Mouse (Mus musculus) lung, postnatal 0 days (tissue): Measurements from ENCODE around the gene Fhit. TPM values are rescaled to one million over a fixed set of nuclear protein-coding genes. Genes with fewer than 3 reads are reported as not detected.

Experiments used
- ATAC-seq: fragments of 200-750 bp; cut with Nextera tagmentation; 2 replicates; pipeline ENCODE4 v1.8.0; 2017; ENCODE audit warnings: moderate library complexity
- DNase-seq: peaks from one replicate; pipeline ENCODE4 v3.0.0-alpha.2; 2016; ENCODE audit warnings: low spot score
- H3K27ac ChIP-seq: fragments of 300-500 bp; sonication (generic); 2 replicates; pipeline ENCODE4 v1.5.1; 2014; ENCODE audit warnings: antibody characterized with exemption, mild to moderate bottlenecking, low read length, mixed read lengths
- H3K27me3 ChIP-seq: fragments of 300-500 bp; sonication (generic); replicated peaks from 2 replicates; pipeline ENCODE4 v1.6.1; 2014; ENCODE audit warnings: low read length, mixed read lengths; ENCODE audit not compliant: insufficient read depth
- H3K36me3 ChIP-seq: fragments of 300-500 bp; sonication (generic); 2 replicates; pipeline ENCODE4 v1.6.1; 2014; ENCODE audit warnings: low read length, mixed read lengths; ENCODE audit not compliant: insufficient read depth
- H3K4me1 ChIP-seq: fragments of 300-500 bp; sonication (generic); 2 replicates; pipeline ENCODE4 v1.6.1; 2014; ENCODE audit warnings: antibody characterized with exemption, low read depth, low read length, mixed read lengths; ENCODE audit not compliant: insufficient read depth
- H3K4me2 ChIP-seq: fragments of 300-500 bp; sonication (generic); replicated peaks from 2 replicates; pipeline ENCODE4 v1.6.1; 2014; ENCODE audit warnings: low read depth, mild to moderate bottlenecking, low read length, moderate library complexity, mixed read lengths
- H3K4me3 ChIP-seq: fragments of 300-500 bp; sonication (generic); 2 replicates; pipeline ENCODE4 v1.5.1; 2014; ENCODE audit warnings: low read depth, low read length
- H3K9ac ChIP-seq: fragments of 300-500 bp; sonication (generic); replicated peaks from 2 replicates; pipeline ENCODE4 v1.6.1; 2014; ENCODE audit warnings: low read depth, mild to moderate bottlenecking
- H3K9me3 ChIP-seq: fragments of 300-500 bp; sonication (generic); 2 replicates; pipeline ENCODE4 v1.6.1; 2016; ENCODE audit warnings: low read length, mixed read lengths
- CTCF ChIP-seq: IDR thresholded peaks from 2 replicates; pipeline ENCODE4 v1.5.1; 2016; ENCODE audit warnings: antibody characterized with exemption, mild to moderate bottlenecking
- EP300 ChIP-seq: IDR thresholded peaks from 2 replicates; pipeline ENCODE4 v1.6.1; 2016; ENCODE audit warnings: antibody characterized with exemption, mild to moderate bottlenecking, control low read depth
- WGBS: fragments of 180-500 bp; shearing (Covaris S2); extraction: QIAGEN DNeasy Blood & Tissue Kit; methylation state at CpG from one replicate; pipeline ENCODE4 v1.1.7; 2014; 5-methylcytosine and 5-hydroxymethylcytosine counted together
- polyA plus RNA-seq: library from polyadenylated mRNA; unstranded; fragments of >200 nt; fragmentation: Nextera tagmentation; extraction: Ambion mirVana; gene quantifications from 2 replicates; pipeline ENCODE4 v1.2.1, GENCODE M21; 2015

The Fhit gene
- polyA plus RNA-seq, 1 experiment from 2014 or later = 5.6 TPM

- Histone ChIP-seq H3K27me3 (no peaks in the 10 kb centered on the region), H3K27ac (no peak overlapping the region), H3K4me2 (no peak overlapping the region), H3K9me3 (no peaks in the 10 kb centered on the region), H3K4me3 (no peak overlapping the region), H3K4me1 (no peaks in the 10 kb centered on the region), H3K9ac (no peak overlapping the region), H3K36me3 (no peaks in the 10 kb centered on the region)
- DNase-seq (peak; percentile 9), ATAC-seq (peak; percentile 30)
- WGBS = 56% methylated on average over 8 of the region's 8 CpGs
- TF ChIP-seq EP300 = no peak
- TF ChIP-seq CTCF = no peak
Observed at GRCm38 (mm10) chr14:9583227-9584155, 1578.3 kb downstream of the Fhit start.

DNA sequence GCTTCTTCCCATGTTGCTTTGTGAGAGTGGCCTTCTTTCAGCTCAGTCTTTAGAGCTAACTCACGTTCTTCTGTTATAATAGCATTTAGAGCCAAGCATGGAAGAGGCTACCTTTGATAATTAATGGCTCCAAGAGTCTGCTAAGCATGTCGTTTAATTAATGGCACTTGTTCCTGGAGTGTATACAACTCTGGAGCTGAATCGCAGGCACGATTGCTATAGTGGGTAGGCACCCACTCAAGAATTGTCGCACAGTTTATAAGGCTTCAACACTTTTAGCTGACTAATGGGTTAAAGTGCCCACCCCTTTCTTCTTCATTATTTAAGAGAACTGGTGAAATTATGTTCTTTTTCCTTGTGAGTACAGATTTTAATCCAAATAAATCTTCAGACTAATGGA, 1605.5 kb downstream of the Fhit start:
- Histone ChIP-seq H3K9ac (no peak overlapping the region), H3K4me2 (no peak overlapping the region), H3K4me3 (no peak overlapping the region), H3K36me3 (no peaks in the 10 kb centered on the region), H3K27me3 (no peaks in the 10 kb centered on the region), H3K27ac (no peak overlapping the region), H3K9me3 (no peaks in the 10 kb centered on the region), H3K4me1 (no peaks in the 10 kb centered on the region)
- ATAC-seq (no peak), DNase-seq (no peak)
- WGBS = 47% methylated on average over 5 of the region's 5 CpGs
- TF ChIP-seq EP300 = no peak
- no peak for TF ChIP-seq CTCF

DNA sequence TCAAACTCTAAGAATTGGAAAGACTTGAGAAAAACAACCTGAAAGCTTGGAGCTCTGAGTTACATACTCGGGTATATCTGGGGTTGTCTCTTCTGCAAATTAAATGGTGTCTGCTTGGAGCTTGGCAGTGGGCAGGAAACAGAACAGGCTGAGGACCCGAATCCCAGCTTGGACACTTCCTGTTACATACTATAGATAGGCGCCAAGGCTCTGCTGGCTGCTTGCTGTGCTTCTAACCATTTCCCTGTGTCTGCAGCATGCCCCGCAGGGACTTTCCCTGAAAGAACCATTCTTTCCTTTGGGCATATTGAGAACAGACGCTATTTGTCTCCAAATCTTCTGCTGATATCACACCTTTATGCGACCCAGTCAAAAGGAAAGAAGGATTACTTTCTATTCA, 1606.0 kb downstream of the Fhit start:
- H3K27me3 ChIP-seq = no peaks in the 10 kb centered on the region
- no peaks in the 10 kb centered on the region for H3K36me3 ChIP-seq
- DNase-seq (no peak), ATAC-seq (no peak)
- no peak overlapping the region for H3K4me2 ChIP-seq
- no peak overlapping the region for H3K9ac ChIP-seq
- no peak overlapping the region for H3K4me3 ChIP-seq
- no peak overlapping the region for H3K27ac ChIP-seq
- 38% methylated on average over 6 of the region's 6 CpGs for WGBS
- H3K9me3 ChIP-seq = no peaks in the 10 kb centered on the region
- TF ChIP-seq EP300 (no peak), CTCF (no peak)
- H3K4me1 ChIP-seq = no peaks in the 10 kb centered on the region

- H3K9me3 ChIP-seq = no peaks in the 10 kb centered on the region
- H3K4me3 ChIP-seq = no peak overlapping the region
- TF ChIP-seq CTCF (no peak), EP300 (no peak)
- H3K4me2 ChIP-seq = no peak overlapping the region
- H3K36me3 ChIP-seq = no peaks in the 10 kb centered on the region
- no peaks in the 10 kb centered on the region for H3K4me1 ChIP-seq
- DNase-seq (no peak), ATAC-seq (no peak)
- no peak overlapping the region for H3K9ac ChIP-seq
- no peaks in the 10 kb centered on the region for H3K27me3 ChIP-seq
- no peak overlapping the region for H3K27ac ChIP-seq
Observed at GRCm38 (mm10) chr14:9552149-9552548, 1609.7 kb downstream of the Fhit start.

DNA sequence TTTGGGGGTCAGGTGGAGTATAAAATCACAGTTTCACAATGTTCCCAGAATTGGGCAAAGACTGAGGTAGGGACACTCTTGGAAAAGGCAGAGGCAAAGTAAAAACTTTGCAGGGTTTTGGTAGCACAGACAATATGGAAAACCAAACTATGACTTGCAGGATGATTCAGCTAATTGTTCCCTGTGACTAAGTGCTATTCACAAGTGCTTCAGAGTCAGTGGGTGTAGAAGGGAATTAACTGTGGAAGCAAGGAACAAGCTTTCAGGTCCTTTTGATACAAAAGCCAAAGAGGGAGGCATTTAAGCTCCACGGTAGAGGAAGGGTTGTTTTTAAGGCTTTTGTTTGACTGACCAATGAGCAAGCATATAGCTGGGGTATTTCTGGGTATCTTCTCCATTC, 1613.9 kb downstream of the Fhit start:
- H3K4me2 ChIP-seq = no peak overlapping the region
- no peak for ATAC-seq
- TF ChIP-seq CTCF (no peak), EP300 (no peak)
- no peak for DNase-seq
- H3K4me1 ChIP-seq = no peaks in the 10 kb centered on the region
- no peaks in the 10 kb centered on the region for H3K36me3 ChIP-seq
- H3K27me3 ChIP-seq = no peaks in the 10 kb centered on the region
- H3K9ac ChIP-seq = no peak overlapping the region
- H3K9me3 ChIP-seq = no peaks in the 10 kb centered on the region
- H3K27ac ChIP-seq = no peak overlapping the region
- no peak overlapping the region for H3K4me3 ChIP-seq
- WGBS = 52% methylated on average over 1 of the region's 1 CpGs

DNA sequence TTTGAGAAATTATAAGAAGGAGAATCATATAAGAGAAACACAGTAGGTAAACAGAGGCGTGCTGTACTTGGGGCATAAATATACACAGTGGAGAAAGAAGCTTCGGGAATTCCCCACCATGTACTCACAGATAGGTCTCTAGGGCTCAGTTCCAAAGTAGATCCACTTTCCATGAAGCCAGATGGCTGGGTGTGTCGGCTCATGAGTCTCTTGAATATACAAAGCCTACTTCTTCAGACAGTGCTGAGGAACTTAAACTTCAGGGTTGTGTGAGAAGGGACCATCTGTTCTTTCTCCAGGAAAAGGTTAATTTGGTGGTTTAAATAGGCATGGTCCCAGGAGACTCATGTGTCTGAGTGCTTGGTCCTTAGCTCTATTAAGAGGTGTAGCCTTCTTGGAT, 1617.5 kb downstream of the Fhit start:
- Histone ChIP-seq H3K4me1 (no peaks in the 10 kb centered on the region), H3K9me3 (no peaks in the 10 kb centered on the region), H3K27ac (no peak overlapping the region), H3K4me2 (no peak overlapping the region), H3K9ac (no peak overlapping the region), H3K27me3 (no peaks in the 10 kb centered on the region), H3K4me3 (no peak overlapping the region), H3K36me3 (no peaks in the 10 kb centered on the region)
- 66% methylated on average over 3 of the region's 3 CpGs for WGBS
- TF ChIP-seq CTCF = no peak
- no peak for TF ChIP-seq EP300
- DNase-seq (no peak), ATAC-seq (no peak)
